Mouse (Mus musculus) bone marrow, adult 2 months (tissue): ENCODE measurements around the gene Foxo3.

Experiments
- CTCF ChIP-seq: fragments of 200-500 bp; IDR thresholded peaks from 2 replicates; pipeline ENCODE4 v1.5.1; 2011; ENCODE audit warnings: low read length, control low read depth; ENCODE audit not compliant: control insufficient read depth, insufficient read depth
- POLR2A ChIP-seq: fragments of 200-500 bp; IDR thresholded peaks from 2 replicates; pipeline ENCODE4 v1.6.1; 2011; ENCODE audit warnings: low read depth, mild to moderate bottlenecking, control low read depth, low read length, borderline replicate concordance; ENCODE audit not compliant: control insufficient read depth

- no peak for TF ChIP-seq CTCF
- TF ChIP-seq POLR2A: no peak
Measured at GRCm38 (mm10) chr10:42248156-42248555, 28.4 kb downstream of the Foxo3 start.
